Mouse (Mus musculus) testis, adult 2 months (tissue): ENCODE measurements around the gene Amn1.
"Not testable (repeated sequence)": the region's sequence is repeated elsewhere in the genome, so short reads cannot be mapped to it uniquely, and the experiment has no call there.

Source experiments
- CTCF ChIP-seq: fragments of 200-500 bp; IDR thresholded peaks from 2 replicates; pipeline ENCODE4 v1.5.1; 2012; ENCODE audit warnings: low read depth, mild to moderate bottlenecking, inconsistent platforms, low read length, moderate library complexity; ENCODE audit not compliant: control insufficient read depth, insufficient read depth, insufficient replicate concordance
- POLR2A ChIP-seq: fragments of 200-500 bp; IDR thresholded peaks from 2 replicates; pipeline ENCODE4 v1.6.1; 2012; ENCODE audit warnings: low read depth, mild to moderate bottlenecking, inconsistent platforms, low read length, moderate library complexity; ENCODE audit not compliant: control insufficient read depth

GRCm38 (mm10) chr6:149167038-149167437, 21.5 kb downstream of the Amn1 start:
- TF ChIP-seq POLR2A, CTCF: not testable (repeated sequence)
